Mouse (Mus musculus) pancreas, adult 10 weeks (tissue): ENCODE measurements around the gene Msmp. TPM values are rescaled to one million over a fixed set of nuclear protein-coding genes. Genes with fewer than 3 reads are reported as not detected.

Experiments used
- polyA plus RNA-seq: library from polyadenylated mRNA; stranded (reverse); fragments of 350-450 nt; fragmentation: Illumina TruSeq; extraction: RNeasy Lipid Tissue Mini Kit (QIAGEN cat#74804); gene quantifications from one replicate; pipeline ENCODE4 v1.2.3, GENCODE M21; 2015; ENCODE audit warnings: low read depth, low replicate concordance; ENCODE audit not compliant: insufficient read depth

The Msmp gene
- not detected for polyA plus RNA-seq

DNA sequence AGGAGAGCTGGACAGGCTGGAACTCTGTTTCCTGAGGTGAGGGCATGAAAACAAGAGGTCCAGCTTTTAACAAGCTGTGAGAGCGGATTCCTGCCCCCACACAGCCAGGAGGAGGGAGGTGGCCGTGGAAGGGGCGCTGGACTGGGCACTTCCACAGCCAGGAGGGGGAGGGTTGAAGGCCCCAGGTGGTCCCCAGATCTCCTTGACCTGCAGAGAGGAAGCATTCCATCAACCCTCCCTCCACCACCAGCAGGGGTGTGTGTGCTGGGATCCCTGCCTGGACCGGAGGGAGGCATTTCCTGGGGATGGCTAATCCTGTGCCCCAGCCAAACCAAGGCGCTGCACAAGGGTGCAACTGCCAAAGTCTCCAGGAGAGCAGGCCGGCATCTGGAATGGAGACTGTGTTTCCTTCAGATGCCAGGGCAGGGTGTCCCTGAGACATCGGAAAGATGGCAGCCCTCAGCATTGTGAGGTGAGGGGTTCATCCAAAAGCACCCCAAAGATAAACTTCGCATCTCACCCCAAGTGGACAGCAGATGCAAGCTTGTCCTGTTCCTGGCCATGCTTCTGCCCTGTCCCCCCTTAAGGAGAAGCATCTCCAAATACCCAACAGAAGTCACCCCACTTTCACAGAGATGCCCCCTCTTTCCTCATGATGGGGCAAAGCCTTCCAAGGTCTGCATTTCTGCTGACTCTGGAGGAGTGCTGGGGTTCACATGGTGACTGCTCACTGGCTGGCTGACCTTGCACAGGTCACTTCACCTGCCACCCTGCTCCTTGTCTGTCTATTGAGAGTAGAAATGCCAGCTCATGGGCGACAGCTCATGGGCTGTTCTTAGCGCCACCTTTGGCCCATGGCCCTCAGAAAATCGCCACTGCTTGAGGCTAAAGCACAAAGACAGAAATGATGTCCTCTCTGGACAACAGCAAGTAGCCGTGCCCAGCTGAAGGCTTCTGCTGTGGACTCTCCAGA lies at the start of gene Msmp:
Gene Msmp (minus strand): TSS at position 51 of the 973 bp plus-strand sequence.

GRCm38 (mm10) chr4:43631046-43631955 lies 47.0 kb upstream of the Msmp start, which contains the start of gene Npr2:
TSS of gene Npr2 (plus strand) at chr4:43631935.

GRCm38 (mm10) chr4:43578376-43579204 lies 5.7 kb downstream of the Msmp start, which contains the start of the genes Rgp1 and Gba2:
TSS of gene Rgp1 (plus strand) at chr4:43578715.
TSS of gene Gba2 (minus strand) at chr4:43578873.

GRCm38 (mm10) chr4:43561997-43562768 lies 22.1 kb downstream of the Msmp start, which contains the start of the genes Creb3 and Tln1:
TSS of gene Creb3 (plus strand) at chr4:43562332.
TSS of gene Tln1 (minus strand) at chr4:43562691.

Other genes starting within 250 kb of the Msmp start
- gene Rusc2, start 202.5 kb downstream of the Msmp start, polyA plus RNA-seq: 5.5 TPM
- gene Fam166b, start 155.4 kb downstream of the Msmp start, polyA plus RNA-seq: not detected
- 7.8 TPM for gene Tesk1, start 142.6 kb downstream of the Msmp start, polyA plus RNA-seq
- gene Cd72, start 129.9 kb downstream of the Msmp start, polyA plus RNA-seq: 1.8 TPM
- not detected for gene Sit1, start 100.8 kb downstream of the Msmp start, polyA plus RNA-seq
- 28.5 TPM for gene Ccdc107, start 91.6 kb downstream of the Msmp start, polyA plus RNA-seq
- 3.8 TPM for gene Arhgef39, start 84.8 kb downstream of the Msmp start, polyA plus RNA-seq
- not detected for gene Car9, start 77.5 kb downstream of the Msmp start, polyA plus RNA-seq
- gene Tpm2, start 60.7 kb downstream of the Msmp start, polyA plus RNA-seq: 37.2 TPM
- gene Creb3, start 22.2 kb downstream of the Msmp start, polyA plus RNA-seq: 21.2 TPM
- gene Tln1, start 21.8 kb downstream of the Msmp start, polyA plus RNA-seq: 19.2 TPM
- gene Rgp1, start 5.8 kb downstream of the Msmp start, polyA plus RNA-seq: 6.8 TPM
- 4.6 TPM for gene Gba2, start 5.6 kb downstream of the Msmp start, polyA plus RNA-seq
- gene Npr2, start 47.4 kb upstream of the Msmp start, polyA plus RNA-seq: 10.7 TPM
- 1.1 TPM for gene Spag8, start 69.1 kb upstream of the Msmp start, polyA plus RNA-seq
- gene Hint2, start 72.0 kb upstream of the Msmp start, polyA plus RNA-seq: 22.0 TPM
- 1.8 TPM for gene Tmem8b, start 84.5 kb upstream of the Msmp start, polyA plus RNA-seq
- gene Fam221b, start 84.7 kb upstream of the Msmp start, polyA plus RNA-seq: 0.20 TPM
- gene Olfr70, start 116.3 kb upstream of the Msmp start, polyA plus RNA-seq: not detected
- gene Olfr71, start 125.8 kb upstream of the Msmp start, polyA plus RNA-seq: not detected
- 3.5 TPM for gene Hrct1, start 142.7 kb upstream of the Msmp start, polyA plus RNA-seq
- gene Spaar, start 145.5 kb upstream of the Msmp start, polyA plus RNA-seq: 0.65 TPM
- gene Olfr159, start 186.5 kb upstream of the Msmp start, polyA plus RNA-seq: not detected
- gene Olfr156, start 239.4 kb upstream of the Msmp start, polyA plus RNA-seq: not detected